8 mouse cellular contexts compared by ENCODE assay signal in the genomic region with DNA sequence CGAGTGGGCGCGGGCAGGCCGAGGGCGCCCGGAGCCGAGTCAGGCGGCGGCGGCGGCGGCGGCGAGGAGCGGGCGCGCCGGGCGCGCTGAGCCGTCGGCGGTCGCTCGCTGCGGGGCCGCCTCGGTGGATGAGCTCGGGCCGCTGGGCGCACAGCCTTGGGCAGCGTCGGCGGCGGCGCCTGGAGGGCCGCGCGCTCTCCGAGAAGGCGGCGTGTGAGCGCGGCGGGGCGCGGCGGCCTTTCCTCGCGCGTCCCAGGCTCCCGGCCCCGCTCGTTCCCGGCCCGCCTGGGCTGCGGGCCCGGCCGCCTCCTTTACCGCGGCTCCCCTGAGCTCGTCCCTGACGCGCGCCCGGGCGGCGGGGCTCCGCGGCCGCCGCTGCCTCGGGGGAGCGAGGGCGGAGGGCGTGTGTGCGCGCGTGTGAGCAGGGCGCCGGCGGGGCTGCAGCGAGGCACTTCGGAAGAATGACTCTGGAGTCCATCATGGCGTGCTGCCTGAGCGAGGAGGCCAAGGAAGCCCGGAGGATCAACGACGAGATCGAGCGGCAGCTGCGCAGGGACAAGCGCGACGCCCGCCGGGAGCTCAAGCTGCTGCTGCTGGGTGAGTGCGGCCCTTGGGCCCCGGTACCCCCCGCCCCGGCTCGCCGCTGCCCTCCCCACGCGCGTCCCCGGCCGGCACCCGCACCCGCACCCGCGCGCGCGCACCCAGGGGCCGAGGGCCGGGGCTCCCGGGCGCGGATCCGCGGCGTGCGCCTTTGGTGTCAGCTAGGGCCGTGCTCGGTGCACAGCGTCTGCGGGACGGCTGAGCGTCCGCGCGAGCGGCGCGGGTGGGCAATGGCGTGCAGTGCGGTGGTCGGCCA. TPM values are rescaled to one million over a fixed set of nuclear protein-coding genes. Genes with fewer than 3 reads are reported as not detected.
DNase-seq lines count a peak whose midpoint lies in the region; ATAC-seq and TF ChIP-seq lines count a peak whose summit lies in the region.

No protein-coding gene starts in this region.

- WGBS in hindbrain, embryonic 16.5 days, result under 1% methylated on average over 93 of the region's 139 CpGs
- under 1% methylated on average over 122 of the region's 139 CpGs for WGBS in macrophage (ENCODE audit: missing documents)

- peaks cover 46% of the 10 kb centered on the region for H3K79me2 ChIP-seq in macrophage (ENCODE audit: inconsistent target)

- no peaks in the 10 kb centered on the region for H3K9me3 ChIP-seq in hindbrain, embryonic 16.5 days (ENCODE audit: control insufficient read depth, low read length)

- H3K4me2 ChIP-seq in hindbrain, embryonic 16.5 days (ENCODE audit: low read length), result peak overlapping the region; percentile 79

- H3K27ac ChIP-seq in hindbrain, embryonic 16.5 days (ENCODE audit: low read depth, low read length), result peak overlapping the region; percentile 98
- peak overlapping the region; percentile 73 for H3K27ac ChIP-seq in macrophage

- peaks cover 24% of the 10 kb centered on the region for H3K4me1 ChIP-seq in hindbrain, embryonic 16.5 days (ENCODE audit: control insufficient read depth, insufficient read depth, low read depth, low read length)

- ATAC-seq in Patski, result peak; percentile 37
- peak; percentile 62 for ATAC-seq in hindbrain, embryonic 16.5 days

- in situ Hi-C loops in Patski (cut with MboI; ENCODE audit: low pct_unique_long_range_greater_than_20kb), result no loop called here

- no peak for DNase-seq in Patski (ENCODE audit: low read depth, low spot score)
- peak; percentile 84 to 85 for DNase-seq in cerebellum, postnatal 10 days
- DNase-seq in frontal cortex, postnatal 36 days (ENCODE audit: low spot score in 2 of 2), result peak; percentile 64 to 66
- peak; percentile 57 to 59 for DNase-seq in left cerebral cortex, adult 8-10 months (ENCODE audit: low spot score in 2 of 2)
- DNase-seq in right cerebral cortex, adult 18-20 months, result peak; percentile 72
- peak; percentile 58 for DNase-seq in urinary bladder, postnatal 14 days (ENCODE audit: low spot score)

- no peak for TF ChIP-seq CTCF in Patski (IDR thresholded peaks at IDR 0.05)

- no peaks in the 10 kb centered on the region for H3K36me3 ChIP-seq in hindbrain, embryonic 16.5 days (ENCODE audit: control insufficient read depth, insufficient read depth, low read length)
- H3K36me3 ChIP-seq in macrophage (ENCODE audit: inconsistent target), result no peaks in the 10 kb centered on the region

- no peaks in the 10 kb centered on the region for H3K27me3 ChIP-seq in Patski
- H3K27me3 ChIP-seq in hindbrain, embryonic 16.5 days (replicated peaks; ENCODE audit: control insufficient read depth, insufficient read depth, low read length), result no peaks in the 10 kb centered on the region

- CTCF ChIA-PET in Patski (lab: Charles Lee), result interaction anchor here (1.3 kb wide), 1 partner anchor 140 kb away, joined by 3 read pairs; no protein-coding TSS in a partner anchor

- H3K9ac ChIP-seq in hindbrain, embryonic 16.5 days (ENCODE audit: low read depth, low read length), result peak overlapping the region; percentile 96

- POLR2A ChIA-PET in Patski (lab: Charles Lee), result interaction anchor here (1.4 kb wide), 1 partner anchor 62 kb away, joined by 3 read pairs; no protein-coding TSS in a partner anchor

- H3K4me3 ChIP-seq in hindbrain, embryonic 16.5 days (ENCODE audit: low read length), result peak overlapping the region; percentile 69
- H3K4me3 ChIP-seq in macrophage (ENCODE audit: inconsistent target), result peak overlapping the region; percentile 64

RNA-seq across cellular contexts. Expression of a gene that starts 0.5 kb away (rescaled TPM):
- 76.6 TPM for polyA plus RNA-seq in Patski (2021)
- 104 and 105 TPM in 2 replicates for polyA plus RNA-seq in hindbrain, embryonic 16.5 days (2015; fragmentation: Nextera tagmentation; extraction: Ambion mirVana)
- total RNA-seq in left cerebral cortex, adult 8-10 months (2022), result 100 to 1,000 TPM; 143 to 158 (median 149) TPM
- 100 to 1,000 TPM; 111 to 223 (median 174) TPM for total RNA-seq in macrophage (2018; cell fraction: chromatin; rRNA removed)
- total RNA-seq in macrophage (2018; cell fraction: cytosol; rRNA removed), result 10 to 100 TPM; 39.0 to 96.9 (median 65.1) TPM
- total RNA-seq in macrophage (2018; cell fraction: nucleus; rRNA removed), result 100 to 1,000 TPM in 25 of 26 experiments, 10 to 100 TPM in 1; 94.4 to 285 (median 144) TPM
- 52.0 to 78.9 TPM (median 60.5 TPM) in 3 replicates for polyA plus RNA-seq in macrophage (2018)
